Mouse (Mus musculus) spleen, adult 18-20 months (tissue): ENCODE measurements around the gene Zfp704.

Source experiments
- DNase-seq, 2 experiments: peaks; one replicate each; pipeline ENCODE4 v3.0.0; 2022; ENCODE audit warnings: mixed read lengths in 2 of 2

The Zfp704 gene

DNA sequence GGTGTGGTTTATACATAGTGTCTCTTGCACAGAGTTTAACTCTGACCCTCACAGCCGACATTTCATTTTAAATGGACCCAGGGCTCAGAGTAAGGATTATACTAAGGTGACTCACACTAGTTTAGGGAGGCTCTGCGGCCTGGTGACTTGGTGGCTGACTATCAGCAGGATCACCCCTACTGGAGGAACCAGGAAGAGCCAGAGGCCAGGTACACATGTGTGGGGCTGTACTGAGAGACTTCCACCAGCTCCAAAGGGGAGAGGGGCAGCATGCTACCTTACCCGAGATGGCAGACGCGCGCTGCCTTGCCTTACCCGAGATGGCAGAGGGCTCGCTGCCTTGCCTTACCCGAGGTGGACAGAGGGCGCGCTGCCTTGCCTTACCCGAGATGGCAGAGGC lies 159.4 kb downstream of the Zfp704 start:
- no peak for DNase-seq

GRCm38 (mm10) chr3:9449261-9450007 lies 160.5 kb downstream of the Zfp704 start:
- DNase-seq: no peak

- DNase-seq: no peak
These were observed 161.3 kb downstream of the Zfp704 start for GRCm38 (mm10) chr3:9448541-9448940.

GRCm38 (mm10) chr3:9444558-9444957 lies 165.3 kb downstream of the Zfp704 start:
- DNase-seq: no peak

- no peak for DNase-seq
These were observed 165.9 kb downstream of the Zfp704 start for GRCm38 (mm10) chr3:9443981-9444380.

DNA sequence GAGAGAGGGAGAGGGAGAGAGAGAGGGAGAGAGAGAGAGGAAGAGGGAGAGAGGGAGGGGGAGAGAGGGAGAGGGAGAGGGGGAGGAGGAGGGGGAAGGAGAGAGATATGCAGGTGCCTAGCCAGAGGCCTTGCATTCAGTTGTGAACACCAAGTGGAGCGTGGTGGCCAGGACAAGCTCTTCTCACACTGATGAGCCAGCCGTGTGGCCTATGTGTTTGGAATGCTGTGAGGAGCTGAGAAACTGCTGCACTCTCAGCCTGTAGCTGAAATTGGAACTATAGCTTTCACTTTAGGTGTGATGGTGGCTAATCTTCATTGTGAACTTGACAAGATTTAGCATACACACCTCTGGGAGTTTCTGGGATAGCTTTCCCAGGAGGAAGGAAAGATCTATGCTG lies 166.4 kb downstream of the Zfp704 start:
- no peak for DNase-seq

GRCm38 (mm10) chr3:9441566-9442540 lies 168.0 kb downstream of the Zfp704 start:
- DNase-seq: no peak

GRCm38 (mm10) chr3:9440466-9440865 lies 169.4 kb downstream of the Zfp704 start:
- DNase-seq: no peak

GRCm38 (mm10) chr3:9439619-9440286 lies 170.1 kb downstream of the Zfp704 start:
- no peak for DNase-seq

DNA sequence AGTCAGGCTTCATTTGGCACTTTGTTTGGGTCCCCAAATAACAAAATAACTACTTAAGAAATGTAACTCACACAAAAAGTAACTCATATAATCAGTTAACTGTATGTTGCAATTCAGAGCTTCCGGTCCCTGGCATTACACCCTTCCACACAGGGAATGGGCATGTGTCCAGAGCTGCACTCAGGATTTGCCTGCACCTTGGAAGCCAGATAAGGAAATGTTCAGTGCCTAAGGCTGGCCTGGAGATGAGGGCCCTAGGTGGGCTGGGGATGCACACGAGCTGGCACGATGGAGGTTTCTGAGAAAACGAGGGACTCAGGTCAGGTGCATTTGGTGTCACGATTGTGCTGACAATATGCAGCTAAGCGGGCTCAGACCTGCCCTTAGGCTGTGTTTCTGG lies 173.6 kb downstream of the Zfp704 start:
- DNase-seq: no peak

- DNase-seq: no peak
These were observed 175.3 kb downstream of the Zfp704 start for GRCm38 (mm10) chr3:9434394-9435175.

GRCm38 (mm10) chr3:9432796-9433526 lies 176.9 kb downstream of the Zfp704 start:
- DNase-seq: no peak

GRCm38 (mm10) chr3:9432226-9432625 lies 177.7 kb downstream of the Zfp704 start:
- no peak for DNase-seq

DNA sequence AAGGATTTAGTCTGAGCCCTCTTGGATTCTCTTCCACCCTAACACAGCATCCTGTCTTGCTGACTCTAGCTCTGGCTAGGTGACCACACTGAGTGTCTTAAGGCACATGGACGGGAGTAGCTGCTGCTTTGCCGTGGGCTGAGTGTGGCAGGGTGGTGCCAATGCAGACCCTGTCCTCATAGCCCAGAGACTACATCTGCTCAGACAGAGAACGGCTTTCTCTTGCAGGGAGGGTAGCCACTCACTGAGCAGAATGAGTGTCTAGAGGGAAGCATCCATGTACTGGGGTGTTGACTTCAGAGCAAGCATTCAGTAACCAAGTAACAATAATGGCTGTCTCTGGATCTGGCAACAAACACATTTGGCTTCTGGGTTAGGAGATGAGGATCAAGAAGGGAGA lies 179.9 kb downstream of the Zfp704 start:
- no peak for DNase-seq

DNA sequence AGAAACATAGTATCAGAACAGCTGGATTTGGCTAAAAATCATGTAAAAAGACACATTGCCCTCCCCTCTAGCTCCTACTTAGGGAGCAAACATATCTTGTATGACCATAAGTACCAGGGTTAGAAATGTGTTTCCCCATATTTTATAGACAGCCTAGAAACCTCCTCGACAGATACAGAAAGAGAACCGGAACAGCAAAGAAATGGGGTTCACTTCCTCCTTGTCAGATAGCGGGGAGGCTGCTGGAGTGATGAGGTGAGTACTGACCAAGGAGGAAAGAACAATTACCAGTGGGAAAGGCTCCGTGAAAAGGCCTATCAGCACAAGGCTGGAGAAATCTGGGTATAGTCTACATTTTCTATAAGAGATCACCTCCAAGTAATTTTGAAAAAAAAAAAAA lies 182.1 kb downstream of the Zfp704 start:
- no peak for DNase-seq

- DNase-seq: no peak
These were observed 184.2 kb downstream of the Zfp704 start for GRCm38 (mm10) chr3:9425661-9426060.

DNA sequence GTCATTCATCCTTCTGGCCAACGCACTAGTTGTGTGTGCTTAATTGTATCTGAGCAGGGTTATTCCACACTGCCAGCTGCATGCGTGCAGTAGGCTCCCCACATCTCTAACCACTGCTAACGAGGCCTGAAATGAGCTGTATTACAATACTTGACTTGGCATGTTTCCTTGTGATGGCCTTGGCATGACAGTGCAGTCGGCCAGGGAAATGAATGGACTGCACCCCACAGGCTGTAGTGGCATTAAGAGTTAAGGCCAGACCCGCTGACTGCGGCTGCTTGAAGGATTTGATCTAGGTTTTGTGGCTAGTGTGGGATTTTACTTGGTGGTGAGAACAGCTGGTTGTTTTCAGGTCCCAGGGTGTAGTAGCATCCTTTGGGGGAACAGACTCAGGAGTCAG lies 185.2 kb downstream of the Zfp704 start:
- no peak for DNase-seq

DNA sequence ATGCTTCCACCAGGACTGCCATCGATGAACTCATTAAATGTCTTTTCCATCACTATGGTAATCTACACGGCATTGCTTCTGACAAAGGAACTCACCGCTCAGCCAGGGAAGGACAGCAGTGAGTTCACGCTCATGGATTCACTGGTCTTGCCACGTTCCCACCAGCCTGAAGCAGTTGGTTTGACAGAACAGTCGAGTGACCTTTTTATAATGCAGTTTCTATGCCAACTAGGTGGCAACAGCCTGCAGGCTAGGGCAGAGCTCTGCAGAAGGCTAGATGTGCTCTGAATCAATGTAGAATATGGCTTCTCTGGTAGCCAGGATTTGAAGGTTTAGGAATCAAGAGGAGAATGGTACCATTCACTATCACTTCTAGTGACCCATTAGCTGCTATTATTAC lies 186.2 kb downstream of the Zfp704 start:
- DNase-seq: no peak

- DNase-seq: no peak
These were observed 201.0 kb downstream of the Zfp704 start for GRCm38 (mm10) chr3:9408896-9409295.

DNA sequence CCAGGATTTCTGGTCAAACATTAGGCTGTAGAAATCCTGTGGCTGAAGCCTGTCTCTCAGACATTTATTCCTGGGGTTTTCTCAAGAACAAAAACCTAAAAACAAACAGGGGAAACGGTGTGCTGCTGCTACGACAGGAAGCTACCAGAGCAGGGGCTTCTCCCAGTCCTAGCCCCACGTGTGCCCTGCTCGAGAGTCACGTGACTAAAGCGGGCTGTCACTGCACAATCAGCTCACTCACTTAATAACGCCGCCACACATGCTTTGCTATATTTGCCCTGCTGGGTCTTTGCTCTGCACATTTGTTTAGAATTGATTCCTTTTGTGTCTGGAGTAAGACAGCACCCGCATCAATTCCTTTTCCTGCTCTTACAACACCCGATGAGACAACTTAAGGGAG lies 202.1 kb downstream of the Zfp704 start:
- DNase-seq: no peak

- no peak for DNase-seq
These were observed 202.8 kb downstream of the Zfp704 start for GRCm38 (mm10) chr3:9407119-9407546.

DNA sequence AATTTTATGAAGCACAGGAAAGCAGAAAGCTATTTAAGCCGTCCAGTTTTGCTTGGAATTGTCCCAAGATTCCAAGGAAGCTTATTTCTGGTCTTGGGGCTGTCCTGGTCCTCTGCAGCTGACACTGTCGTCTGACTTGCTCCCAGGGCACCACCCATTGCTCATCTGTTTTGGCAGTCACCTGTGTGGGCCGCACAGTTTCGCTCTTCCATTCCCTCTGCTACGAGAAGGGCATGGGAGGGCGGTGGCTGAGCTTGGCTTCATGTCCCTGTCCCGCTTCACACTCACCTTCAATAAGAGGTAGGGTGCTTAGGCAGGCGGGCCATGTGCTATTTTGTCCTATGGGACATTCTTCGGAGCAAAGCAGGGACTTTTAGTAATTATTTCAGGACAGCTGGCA lies 204.5 kb downstream of the Zfp704 start:
- no peak for DNase-seq
